Mouse (Mus musculus) liver, adult 2 months (tissue): ENCODE measurements around the gene Slc25a13.

Source experiments
- CTCF ChIP-seq: fragments of 200-500 bp; IDR thresholded peaks from 2 replicates; pipeline ENCODE4 v1.5.1; 2011; ENCODE audit warnings: low read depth, low read length, control low read depth
- POLR2A ChIP-seq: fragments of 200-500 bp; IDR thresholded peaks from 2 replicates; pipeline ENCODE4 v1.6.1; 2011; ENCODE audit warnings: low read length, control low read depth; ENCODE audit not compliant: insufficient read depth; ENCODE audit errors: extremely low read depth

DNA sequence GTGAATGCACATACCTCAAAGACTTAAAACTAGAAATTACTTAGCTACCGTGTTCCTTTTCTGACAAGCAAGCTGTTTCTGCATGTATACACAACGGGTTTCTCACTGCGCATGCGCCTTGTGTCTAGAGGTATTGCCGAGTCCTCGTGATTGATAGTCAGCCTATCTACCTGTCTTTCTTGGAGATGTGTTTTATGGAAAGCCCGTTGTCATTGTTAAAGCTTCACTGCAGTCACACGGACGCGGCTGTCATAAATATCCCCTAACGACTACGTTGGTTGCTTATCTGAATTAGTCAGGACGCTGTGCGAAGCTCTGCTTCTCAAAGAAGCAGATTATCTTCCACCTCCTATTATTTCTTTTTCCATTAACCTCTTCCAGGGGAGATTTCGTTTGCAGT, 201.4 kb downstream of the Slc25a13 start:
- TF ChIP-seq CTCF: no peak
- TF ChIP-seq POLR2A: no peak
